Mouse (Mus musculus): ENCODE results near the gene Dlx1.

The Dlx1 gene

DNA sequence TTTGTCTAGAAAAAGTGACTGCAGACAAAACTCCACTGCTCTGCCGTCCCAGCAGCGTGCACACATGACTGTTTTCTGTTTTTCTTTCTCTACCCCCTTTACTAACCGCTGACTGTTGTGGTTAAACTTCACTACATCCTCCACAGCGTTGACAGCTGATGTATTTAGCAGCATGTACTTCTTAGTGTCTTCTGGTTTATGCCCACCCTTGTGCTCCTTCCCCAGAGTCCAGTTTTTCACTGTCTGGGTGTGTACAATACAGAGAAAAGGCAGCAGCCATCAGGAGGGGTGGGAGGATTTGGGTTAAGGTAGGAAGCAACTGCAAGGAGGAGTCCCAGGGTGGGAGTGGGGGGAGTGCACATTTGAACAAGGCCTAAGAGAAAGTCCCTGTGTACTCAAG lies 5.0 kb upstream of the Dlx1 start:
- ChIA-PET CTCF (no interaction called here), POLR2A (no interaction called here)

DNA sequence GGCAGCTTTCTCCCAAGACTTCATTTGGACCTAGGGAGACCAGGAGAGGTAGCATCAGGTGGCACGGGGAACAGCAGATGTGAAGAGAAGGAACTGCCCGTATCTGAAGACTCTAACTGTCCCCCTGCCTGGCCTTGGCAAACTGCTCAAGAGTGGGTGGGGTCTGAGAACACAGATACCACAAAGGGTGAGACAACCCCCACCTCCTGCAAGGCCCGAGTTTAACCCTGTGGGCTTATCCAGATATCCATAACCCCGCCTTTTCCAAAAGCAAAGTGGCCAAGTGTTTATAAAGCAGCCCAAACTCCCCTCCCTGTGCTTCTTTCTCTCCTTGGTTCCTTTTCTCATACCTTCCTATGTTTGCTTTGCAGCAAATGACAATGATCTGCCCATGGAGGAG lies 4.5 kb upstream of the Dlx1 start:
- ChIA-PET POLR2A (no interaction called here), CTCF (no interaction called here)

DNA sequence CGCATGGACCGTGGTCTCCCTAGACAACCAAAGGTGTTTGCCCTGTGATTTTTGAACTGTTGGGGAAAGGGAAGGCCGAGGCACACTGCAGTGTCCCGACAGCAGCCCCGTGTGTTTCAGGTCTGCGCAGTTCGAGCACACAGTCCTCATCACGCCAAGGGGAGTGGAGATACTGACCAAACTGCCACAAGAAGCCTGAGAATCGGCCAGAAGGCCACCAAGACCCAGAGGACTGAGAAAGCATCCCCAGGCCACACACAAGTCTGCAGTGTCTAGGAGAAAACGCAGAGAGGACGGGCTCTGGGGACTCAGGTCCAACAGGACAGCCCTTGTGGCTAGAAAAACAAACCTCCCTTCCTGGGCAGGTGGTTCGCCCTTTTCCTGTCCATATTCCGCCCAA lies 3.1 kb upstream of the Dlx1 start:
- ChIA-PET CTCF (no interaction called here), POLR2A (interaction anchor here in 2 of 4 experiments (0.6 to 1.0 kb wide), 4 partner anchors 43 to 1052 kb away, joined by 3 to 8 read pairs (median 4); partner anchors contain the start of genes Hat1 (in 1 of the 2) and Metap1d (in 1 of the 2))

DNA sequence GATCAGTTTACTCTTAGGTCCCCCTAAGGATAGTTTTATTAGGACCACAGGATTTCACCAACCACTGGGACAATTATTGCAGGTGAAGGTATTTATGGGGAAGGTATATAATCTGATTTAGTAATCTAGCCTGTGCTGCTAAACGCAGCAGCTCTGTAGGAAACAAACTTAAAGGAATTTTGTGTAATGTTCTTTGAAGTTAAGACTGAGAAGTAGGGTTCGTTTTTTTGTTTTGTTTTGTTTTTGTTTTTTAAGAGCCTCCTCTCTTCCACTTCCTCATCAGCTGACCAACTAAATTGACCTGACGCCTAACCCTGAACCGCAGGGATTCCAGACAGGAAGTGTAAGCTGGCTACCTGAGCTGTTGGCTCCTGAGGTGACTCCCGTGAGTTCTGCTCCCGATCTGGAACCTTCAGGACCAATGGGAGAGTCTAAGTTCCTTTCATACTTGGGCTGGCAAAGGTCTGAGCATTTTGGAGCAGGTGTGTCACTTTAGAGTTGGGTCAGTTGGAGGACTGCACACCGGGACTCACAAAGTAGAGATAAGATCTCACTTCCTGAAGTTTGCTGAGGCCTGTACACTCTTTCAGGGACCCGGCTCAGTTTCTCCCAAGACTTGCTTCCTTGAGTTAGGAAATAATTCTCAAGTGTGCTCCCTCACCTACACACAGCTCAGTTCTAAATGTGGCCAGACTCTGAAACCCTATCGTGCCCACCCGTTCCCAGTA lies 1.2 kb upstream of the Dlx1 start:
- ChIA-PET POLR2A (interaction anchor here in 2 of 4 experiments (0.6 to 4.1 kb wide), 6 partner anchors 9 to 1781 kb away, joined by 3 to 58 read pairs (median 4); partner anchors contain the start of genes Dlx2 (in 1 of the 2), Metap1d (in 1 of the 2) and Pdk1 (in 1 of the 2)), CTCF (no interaction called here)

DNA sequence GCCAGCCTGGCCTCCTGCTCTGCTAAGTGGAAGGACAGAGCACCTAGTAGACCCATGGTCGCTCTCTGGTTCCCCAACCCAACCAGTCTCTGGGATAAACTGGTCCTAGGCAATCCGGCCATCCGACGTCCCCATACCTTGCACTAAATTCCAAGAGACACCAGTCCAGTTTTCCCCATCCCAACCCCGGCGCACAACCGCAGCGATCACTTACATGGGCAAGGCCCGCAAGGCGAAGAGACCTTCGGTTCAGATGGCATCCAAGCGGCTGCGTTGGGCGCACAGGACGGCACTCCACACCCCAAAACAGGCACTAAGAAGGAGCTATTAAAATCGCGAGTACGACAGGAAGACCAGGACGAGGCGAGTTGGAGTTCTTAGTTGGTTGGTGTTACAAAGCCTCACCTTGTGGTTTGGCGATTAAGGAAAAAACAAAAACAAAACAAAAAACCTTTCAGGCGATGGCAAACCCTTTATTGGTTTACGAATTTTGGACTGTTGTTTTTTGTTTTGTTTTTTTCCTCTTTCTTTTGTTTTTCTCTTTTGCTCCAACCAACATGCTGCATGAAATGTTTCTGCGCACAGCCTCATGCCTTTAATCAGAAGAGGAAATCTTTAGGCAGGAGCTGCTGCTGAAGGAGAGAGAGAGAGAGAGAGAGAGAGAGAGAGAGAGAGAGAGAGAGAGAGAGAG lies 445 bp upstream of the Dlx1 start:
- ChIA-PET POLR2A (interaction anchor here in 3 of 4 experiments (0.6 to 4.1 kb wide), 10 partner anchors 10 to 1780 kb away, joined by 3 to 58 read pairs (median 4); partner anchors contain the start of genes Dlx2 (in 1 of the 3), Metap1d (in 1 of the 3) and Pdk1 (in 1 of the 3)), CTCF (interaction anchor here in 1 of 4 experiments (1.2 kb wide), 1 partner anchor 17 kb away, joined by 4 read pairs; no protein-coding TSS in a partner anchor)

DNA sequence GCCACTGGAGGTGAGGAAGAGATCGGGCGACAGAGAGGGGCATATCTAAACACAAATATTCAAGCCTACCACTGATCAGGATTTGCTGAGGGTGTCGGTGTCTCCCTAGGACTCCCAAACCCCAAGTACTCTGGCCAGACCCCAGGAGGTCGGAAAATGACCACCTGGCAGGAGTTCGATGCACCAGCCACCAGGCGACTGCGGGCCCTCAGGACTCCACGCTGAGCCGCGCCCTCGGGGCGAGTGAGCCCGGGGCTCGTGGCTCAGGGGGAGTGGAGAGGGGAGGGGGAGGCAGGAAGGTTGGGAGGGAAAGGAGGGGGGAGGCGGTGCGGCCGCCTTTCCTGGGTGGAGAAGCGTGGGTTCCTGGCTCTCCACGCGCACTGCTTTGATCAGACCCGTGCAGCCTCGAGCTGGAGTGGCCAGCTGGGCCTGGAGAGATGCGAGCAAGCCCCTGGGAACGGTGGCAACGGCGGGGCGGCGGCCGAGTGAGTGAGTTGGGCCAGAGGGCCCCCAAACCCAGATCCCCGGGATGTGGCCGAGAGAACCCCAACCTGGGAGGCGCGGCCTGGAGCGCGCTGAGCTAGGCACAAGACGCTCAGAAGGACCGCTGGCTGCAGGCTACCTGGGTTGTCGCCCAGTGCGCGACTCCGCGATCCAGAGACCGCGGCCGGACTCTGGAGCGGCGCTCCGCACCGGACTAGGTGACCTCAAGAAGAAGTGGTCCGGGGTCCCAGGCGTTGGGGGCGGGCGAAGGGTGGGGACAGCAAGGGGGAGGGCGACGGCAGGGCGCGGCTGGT lies 999 bp downstream of the Dlx1 start:
- CTCF ChIA-PET, result interaction anchor here in 2 of 4 experiments (0.6 to 1.5 kb wide), 5 partner anchors 13 to 309 kb away, joined by 3 to 4 read pairs (median 3); no protein-coding TSS in a partner anchor
- POLR2A ChIA-PET, result interaction anchor here (0.5 to 4.1 kb wide), 26 partner anchors 10 to 635 kb away, joined by 3 to 58 read pairs (median 4); partner anchors contain the start of genes Metap1d (in 3 of the 4), Dlx2 (in 2 of the 4), Hat1 (in 1 of the 4) and Pdk1 (in 1 of the 4)

DNA sequence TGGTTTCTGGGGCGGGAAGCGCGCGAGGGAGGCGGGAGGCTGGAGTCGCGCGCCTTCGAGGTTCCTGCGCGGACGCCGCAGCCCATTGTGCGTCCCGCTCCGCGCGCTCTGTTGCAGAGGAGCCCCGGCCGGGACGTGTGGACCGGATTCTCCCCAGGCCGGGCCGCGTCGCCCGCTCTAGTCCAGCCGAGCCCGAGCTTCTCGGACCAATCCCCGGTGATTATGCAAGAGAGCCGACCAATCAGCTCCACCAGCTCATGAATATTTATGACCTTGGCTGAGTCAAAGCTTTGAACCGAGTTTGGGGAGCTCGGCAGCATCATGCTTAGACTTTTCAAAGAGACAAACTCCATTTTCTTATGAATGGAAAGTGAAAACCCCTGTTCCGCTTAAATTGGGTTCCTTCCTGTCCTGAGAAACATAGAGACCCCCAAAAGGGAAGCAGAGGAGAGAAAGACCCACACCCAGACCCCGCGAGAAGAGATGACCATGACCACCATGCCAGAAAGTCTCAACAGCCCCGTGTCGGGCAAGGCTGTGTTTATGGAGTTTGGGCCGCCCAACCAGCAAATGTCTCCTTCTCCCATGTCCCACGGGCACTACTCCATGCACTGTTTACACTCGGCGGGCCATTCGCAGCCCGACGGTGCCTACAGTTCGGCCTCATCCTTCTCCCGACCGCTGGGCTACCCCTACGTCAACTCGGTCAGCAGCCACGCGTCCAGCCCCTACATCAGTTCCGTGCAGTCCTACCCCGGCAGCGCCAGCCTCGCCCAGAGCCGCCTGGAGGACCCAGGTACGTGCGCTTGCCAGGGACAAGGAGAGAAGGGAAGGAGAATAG lies 1.8 kb downstream of the Dlx1 start:
- POLR2A ChIA-PET, result interaction anchor here in 3 of 4 experiments (0.5 to 4.1 kb wide), 22 partner anchors 10 to 634 kb away, joined by 3 to 58 read pairs (median 4); partner anchors contain the start of genes Dlx2 (in 2 of the 3), Metap1d (in 2 of the 3), Hat1 (in 1 of the 3) and Pdk1 (in 1 of the 3)
- CTCF ChIA-PET, result interaction anchor here in 1 of 4 experiments (0.6 to 1.5 kb wide), 4 partner anchors 12 to 308 kb away, joined by 3 read pairs; no protein-coding TSS in a partner anchor

DNA sequence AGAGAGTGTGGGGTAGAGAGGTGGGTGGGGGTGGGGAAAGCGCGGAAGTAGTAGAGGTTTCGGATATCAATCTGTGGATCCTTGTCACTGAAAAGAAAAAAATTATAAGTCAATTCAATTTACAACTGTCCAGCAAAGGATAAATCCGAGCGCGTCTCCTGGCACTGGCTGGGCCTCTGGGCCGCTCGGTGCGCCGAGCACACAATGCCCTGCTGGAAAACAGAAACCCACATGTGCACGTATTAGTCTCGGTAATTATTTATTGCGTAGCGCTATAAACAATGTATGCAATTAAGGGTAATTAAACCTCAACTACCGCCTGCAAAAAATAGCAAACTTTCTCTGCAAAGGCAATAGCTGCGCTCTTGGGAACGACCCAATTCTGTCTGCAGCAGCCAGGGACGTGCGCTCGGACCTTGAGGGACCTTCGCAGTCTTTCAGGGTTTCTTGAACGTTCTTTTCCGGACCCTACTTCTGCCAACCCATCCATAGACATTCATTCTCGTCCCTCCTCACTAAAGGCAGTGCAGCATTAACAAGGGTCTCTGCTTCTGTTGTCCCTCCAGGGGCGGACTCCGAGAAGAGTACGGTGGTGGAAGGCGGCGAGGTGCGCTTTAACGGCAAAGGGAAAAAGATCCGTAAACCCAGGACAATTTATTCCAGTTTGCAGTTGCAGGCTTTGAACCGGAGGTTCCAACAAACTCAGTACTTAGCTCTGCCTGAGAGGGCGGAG lies 2.6 kb downstream of the Dlx1 start:
- CTCF ChIA-PET, result no interaction called here
- POLR2A ChIA-PET, result interaction anchor here in 3 of 4 experiments (1.0 to 5.5 kb wide), 6 partner anchors 9 to 77 kb away, joined by 3 to 56 read pairs (median 6); partner anchors contain the start of genes Dlx2 (in 1 of the 3) and Metap1d (in 1 of the 3)

GRCm38 (mm10) chr2:71531124-71531590 lies 3.2 kb downstream of the Dlx1 start:
- ChIA-PET POLR2A (interaction anchor here in 3 of 4 experiments (1.0 to 5.5 kb wide), 7 partner anchors 9 to 143 kb away, joined by 3 to 56 read pairs (median 5); partner anchors contain the start of genes Dlx2 (in 1 of the 3), Hat1 (in 1 of the 3) and Metap1d (in 1 of the 3)), CTCF (no interaction called here)

DNA sequence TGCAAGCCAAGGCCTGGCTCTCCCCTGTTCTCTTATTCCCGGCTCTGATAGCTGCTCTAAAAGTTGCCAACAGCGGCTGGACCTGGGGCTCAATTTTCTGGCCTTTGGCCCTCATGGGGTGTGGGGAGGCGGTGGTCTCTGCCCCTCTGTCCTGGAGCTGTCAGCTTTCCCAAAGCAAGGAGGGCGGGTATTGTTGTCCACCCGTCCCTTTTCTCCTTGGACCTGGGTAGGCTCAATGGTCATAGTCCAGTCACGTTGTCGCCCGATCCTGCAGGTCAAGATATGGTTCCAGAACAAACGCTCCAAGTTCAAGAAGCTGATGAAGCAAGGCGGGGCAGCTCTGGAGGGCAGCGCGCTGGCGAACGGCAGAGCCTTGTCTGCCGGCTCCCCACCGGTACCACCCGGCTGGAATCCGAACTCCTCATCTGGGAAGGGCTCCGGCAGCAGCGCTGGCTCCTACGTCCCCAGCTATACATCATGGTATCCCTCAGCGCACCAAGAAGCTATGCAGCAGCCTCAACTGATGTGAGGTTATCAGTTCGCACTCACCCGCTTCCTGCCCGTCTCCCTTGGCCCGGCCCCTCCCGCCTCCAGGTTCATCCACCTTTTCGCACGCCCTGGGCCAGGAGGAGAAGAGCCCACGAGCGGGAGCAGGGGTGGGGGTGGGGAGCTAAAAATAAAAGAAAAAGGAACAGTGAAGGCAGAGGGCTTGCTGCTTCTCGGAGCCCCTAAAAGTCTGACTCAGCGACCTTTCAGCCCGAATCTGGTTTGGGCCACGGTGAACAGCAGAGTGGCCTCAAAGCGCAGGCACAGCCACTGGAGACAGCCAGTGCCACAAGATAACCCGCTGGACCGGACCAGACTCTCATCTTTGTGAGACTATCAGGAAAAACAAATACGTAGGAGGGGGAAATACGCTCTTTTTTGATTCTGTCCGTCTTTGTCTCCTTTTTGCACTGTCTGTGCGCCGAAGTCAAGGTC lies 4.4 kb downstream of the Dlx1 start:
- CTCF ChIA-PET, result interaction anchor here in 2 of 4 experiments (0.6 kb wide), 2 partner anchors 28 to 277 kb away, joined by 3 to 4 read pairs; no protein-coding TSS in a partner anchor
- POLR2A ChIA-PET, result interaction anchor here in 3 of 4 experiments (0.6 to 5.5 kb wide), 9 partner anchors 8 to 1855 kb away, joined by 3 to 56 read pairs (median 4); partner anchors contain the start of genes Dlx2 (in 1 of the 3) and Hat1 (in 1 of the 3)

GRCm38 (mm10) chr2:71533094-71533493 lies 5.2 kb downstream of the Dlx1 start:
- POLR2A ChIA-PET, result interaction anchor here in 2 of 4 experiments (0.6 to 5.5 kb wide), 4 partner anchors 11 to 1855 kb away, joined by 3 to 56 read pairs (median 4); partner anchors contain the start of gene Dlx2 (in 1 of the 2)
- CTCF ChIA-PET, result interaction anchor here in 1 of 4 experiments (0.6 kb wide), 2 partner anchors 52 to 278 kb away, joined by 4 read pairs; no protein-coding TSS in a partner anchor

DNA sequence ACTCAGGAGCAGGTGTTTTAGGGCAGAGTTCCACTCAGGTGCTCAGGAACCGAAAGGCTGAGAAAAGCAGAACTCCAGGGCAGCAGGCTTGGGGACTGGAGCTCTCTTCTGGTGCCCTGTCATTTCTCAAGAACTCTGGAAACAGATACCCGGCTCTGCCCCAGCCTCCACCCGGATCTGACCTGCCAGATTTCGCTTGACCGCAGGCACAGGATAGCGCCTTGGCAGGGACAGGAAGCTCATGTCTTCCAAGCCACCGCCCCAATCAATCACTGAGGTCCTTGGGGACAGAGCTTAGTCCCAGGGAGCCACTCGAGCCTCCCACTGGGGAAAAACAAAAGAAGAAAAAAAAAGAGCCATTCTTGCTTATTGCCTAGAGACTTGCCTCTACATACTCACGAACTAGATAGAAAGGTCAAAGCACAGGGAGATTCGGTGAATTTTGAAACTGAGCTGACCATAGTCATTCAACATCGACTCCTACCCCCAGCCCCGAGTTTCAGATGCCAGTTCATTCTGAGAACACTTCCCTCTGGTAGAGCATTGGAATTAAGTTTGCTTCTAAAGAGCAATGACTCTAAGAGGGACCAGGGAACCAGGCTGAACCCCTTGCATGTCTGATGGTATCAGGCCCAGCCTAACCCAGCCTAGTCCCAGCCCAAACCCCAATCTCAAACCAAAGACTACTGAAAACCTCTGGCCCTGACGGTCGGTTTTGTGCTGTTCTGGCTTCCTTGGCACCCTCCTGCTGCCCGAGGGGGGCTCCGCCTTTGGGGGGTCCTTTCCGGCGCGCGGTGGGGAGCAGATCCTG lies 6.5 kb downstream of the Dlx1 start:
- CTCF ChIA-PET, result interaction anchor here in 2 of 4 experiments (0.7 to 1.0 kb wide), 2 partner anchors 44 to 85 kb away, joined by 3 read pairs; no protein-coding TSS in a partner anchor
- POLR2A ChIA-PET, result interaction anchor here (0.7 to 5.5 kb wide), 12 partner anchors 10 to 85 kb away, joined by 3 to 56 read pairs (median 3); partner anchors contain the start of genes Dlx2 (in 2 of the 4) and Metap1d (in 1 of the 4)

- ChIA-PET CTCF (no interaction called here), POLR2A (interaction anchor here in 2 of 4 experiments (1.0 to 7.2 kb wide), 8 partner anchors 9 to 88 kb away, joined by 3 to 58 read pairs (median 7); partner anchors contain the start of genes Dlx1 (in 1 of the 2) and Metap1d (in 1 of the 2))
These were observed 12.9 kb downstream of the Dlx1 start for GRCm38 (mm10) chr2:71540611-71541417.
